25 mouse cellular contexts compared by ENCODE assay signal in the genomic region with DNA sequence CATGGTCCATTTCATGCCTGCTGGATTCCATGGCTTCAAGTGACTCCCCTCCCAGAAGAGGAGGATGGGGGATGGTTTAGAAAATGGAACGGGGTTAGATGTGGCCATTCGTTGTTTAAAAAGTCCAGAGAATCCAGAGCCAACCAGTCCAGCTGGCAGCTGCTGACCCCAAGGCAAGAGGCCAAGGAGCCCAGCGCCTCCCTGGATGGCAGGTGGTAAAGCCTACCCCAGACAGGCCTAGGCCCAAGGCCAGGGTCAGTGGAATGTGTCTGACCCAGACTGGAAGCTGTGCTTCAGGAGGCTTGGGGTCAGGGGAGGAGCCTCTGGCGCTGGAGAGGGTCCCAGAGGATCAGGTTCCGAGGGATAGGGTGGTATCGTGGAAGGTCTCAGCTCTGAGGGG. TPM values are rescaled to one million over a fixed set of nuclear protein-coding genes. Genes with fewer than 3 reads are reported as not detected.
A peak's percentile ranks its signal among the peaks of the same experiment; 100 is the strongest.
DNase-seq lines count a peak whose midpoint lies in the region; ATAC-seq lines count a peak whose summit lies in the region.
"Had no signal": no experiment of that assay in that cellular context is flagged by ENCODE, and none has a peak within 500 bp of the region (broad histone marks: within the 10 kb centered on the region; RNA-seq: fewer than 3 reads in every experiment).

No protein-coding gene starts in this region.

- no peak overlapping the region for H3K9ac ChIP-seq in kidney, embryonic 14.5 days (ENCODE audit: low read depth, low read length)
- H3K9ac ChIP-seq: forebrain, embryonic 15.5 days; limb, embryonic 13.5 days; stomach, embryonic 15.5 days had no signal

- H3K27ac ChIP-seq in kidney, embryonic 14.5 days (ENCODE audit: low read depth, low read length), result no peak overlapping the region
- H3K27ac ChIP-seq: forebrain, embryonic 15.5 days; left cerebral cortex, adult 2 months; limb, embryonic 13.5 days; stomach, embryonic 15.5 days had no signal

- peak; percentile 47 for DNase-seq in cerebellum, adult 11-12 months
- no peak for DNase-seq in cerebellum, adult 8-10 months
- DNase-seq in kidney, adult 11 months, result peak; percentile 85
- DNase-seq in gastrocnemius, adult 8-10 months (ENCODE audit: low spot score in 2 of 2), result peak; percentile 26 to 71
- DNase-seq in kidney, adult 9 months, result peak; percentile 83
- DNase-seq in right cerebral cortex, postnatal 25 days, result no peak
- DNase-seq in thymus, adult 18-20 months, result no peak
- DNase-seq: B cell, adult 2 months; embryo, embryonic 11 days; lung, postnatal 36 days; retina, postnatal 1 day; thymus, postnatal 14 days had no signal

- H3K4me2 ChIP-seq in kidney, embryonic 14.5 days (replicated peaks; ENCODE audit: low read depth, low read length), result no peak overlapping the region
- H3K4me2 ChIP-seq: forebrain, embryonic 15.5 days; limb, embryonic 13.5 days; midbrain, embryonic 11.5 days; stomach, embryonic 15.5 days had no signal

- peaks cover 11% of the 10 kb centered on the region; the same call in 1 of the 2 replicates for H3K4me1 ChIP-seq in kidney, embryonic 14.5 days (ENCODE audit: control insufficient read depth, insufficient read depth, low read length)

- no peaks in the 10 kb centered on the region for H3K36me3 ChIP-seq in kidney, embryonic 14.5 days (ENCODE audit: control insufficient read depth, insufficient read depth, low read length)
- H3K36me3 ChIP-seq: forebrain, embryonic 15.5 days; limb, embryonic 13.5 days; stomach, embryonic 15.5 days had no signal

- H3K27me3 ChIP-seq in kidney, embryonic 14.5 days (ENCODE audit: control insufficient read depth, insufficient read depth, low read length), result no peaks in the 10 kb centered on the region
- H3K27me3 ChIP-seq: forebrain, embryonic 15.5 days; Patski; stomach, embryonic 15.5 days had no signal

- no peaks in the 10 kb centered on the region for H3K9me3 ChIP-seq in kidney, embryonic 14.5 days (ENCODE audit: control insufficient read depth, low read length)
- H3K9me3 ChIP-seq: forebrain, embryonic 15.5 days; limb, embryonic 13.5 days; stomach, embryonic 15.5 days had no signal

- 55% methylated on average over 6 of the region's 6 CpGs for WGBS in kidney, embryonic 14.5 days

- H3K4me3 ChIP-seq in kidney, embryonic 14.5 days (ENCODE audit: low read length), result no peak overlapping the region
- H3K4me3 ChIP-seq: forebrain, embryonic 15.5 days; left cerebral cortex, adult 2 months; limb, embryonic 13.5 days; stomach, embryonic 15.5 days had no signal

- ATAC-seq in kidney, embryonic 14.5 days (ENCODE audit: low FRiP score, low TSS enrichment), result no peak
- ATAC-seq: forebrain, embryonic 15.5 days; Patski had no signal

RNA-seq across cellular contexts. Expression of gene Rab5c, which starts 3.3 kb away (rescaled TPM):
- polyA plus RNA-seq in kidney, embryonic 14.5 days (2014; fragmentation: Nextera tagmentation; extraction: Ambion mirVana), result 46.8 and 92.8 TPM in 2 replicates
- 10 to 100 TPM; 41.4 to 50.9 (median 42.2) TPM for total RNA-seq in gastrocnemius, adult 8-10 months (2022)

RNA-seq across cellular contexts. Expression of gene Kcnh4, which starts 18.4 kb away (rescaled TPM):
- polyA plus RNA-seq in kidney, embryonic 14.5 days (2014; fragmentation: Nextera tagmentation; extraction: Ambion mirVana), result 0.07 TPM in 1 of 2 replicates, not detected in the other
- total RNA-seq in gastrocnemius, adult 8-10 months (2022), result not detected
- total RNA-seq: hematopoietic stem cell, adult 5-6 weeks had no signal
- polyA plus RNA-seq: limb, embryonic 13.5 days; liver, embryonic 16.5 days had no signal

RNA-seq across cellular contexts. Expression of gene Hcrt, which starts 21.4 kb away (rescaled TPM):
- polyA plus RNA-seq in kidney, embryonic 14.5 days (2014; fragmentation: Nextera tagmentation; extraction: Ambion mirVana), result not detected in 2 replicates
- total RNA-seq in gastrocnemius, adult 8-10 months (2022), result not detected
- total RNA-seq: hematopoietic stem cell, adult 5-6 weeks; layer of hippocampus, adult 8-10 months; left cerebral cortex, adult 2 months; neutrophil, adult 5-6 weeks had no signal
- polyA plus RNA-seq: gonadal fat pad, adult 2 months; limb, embryonic 13.5 days; liver, embryonic 16.5 days; midbrain, embryonic 11.5 days; Patski; small intestine, adult 2 months; stomach, embryonic 15.5 days had no signal

RNA-seq across cellular contexts. Expression of gene Hspb9, which starts 27.7 kb away (rescaled TPM):
- 0.47 TPM in 1 of 2 replicates, not detected in the other for polyA plus RNA-seq in kidney, embryonic 14.5 days (2014; fragmentation: Nextera tagmentation; extraction: Ambion mirVana)
- total RNA-seq in gastrocnemius, adult 8-10 months (2022), result not detected
- total RNA-seq: hematopoietic stem cell, adult 5-6 weeks; layer of hippocampus, adult 8-10 months; left cerebral cortex, adult 2 months; neutrophil, adult 5-6 weeks had no signal
- polyA plus RNA-seq: limb, embryonic 13.5 days; small intestine, adult 2 months; stomach, embryonic 15.5 days had no signal

RNA-seq across cellular contexts. Expression of gene Kat2a, which starts 29.1 kb away (rescaled TPM):
- 44.3 and 74.5 TPM in 2 replicates for polyA plus RNA-seq in kidney, embryonic 14.5 days (2014; fragmentation: Nextera tagmentation; extraction: Ambion mirVana)
- 10 to 100 TPM in 2 of 4 experiments, 1 to 10 TPM in 2; 9.0 to 11.1 (median 10.1) TPM for total RNA-seq in gastrocnemius, adult 8-10 months (2022)

Comparison
In these comparisons a context has a peak if more than half of its experiments do, and no peak if none do; other contexts are left out.
1. DNase-seq: peak in cerebellum, adult 11-12 months (single experiment), kidney, adult 11 months (single experiment), gastrocnemius, adult 8-10 months (2 of 2) and kidney, adult 9 months (single experiment); none in cerebellum, adult 8-10 months (single experiment), right cerebral cortex, postnatal 25 days (single experiment) and thymus, adult 18-20 months (0 of 2).